ENCODE assay signal across 10 mouse cellular contexts in the genomic region with DNA sequence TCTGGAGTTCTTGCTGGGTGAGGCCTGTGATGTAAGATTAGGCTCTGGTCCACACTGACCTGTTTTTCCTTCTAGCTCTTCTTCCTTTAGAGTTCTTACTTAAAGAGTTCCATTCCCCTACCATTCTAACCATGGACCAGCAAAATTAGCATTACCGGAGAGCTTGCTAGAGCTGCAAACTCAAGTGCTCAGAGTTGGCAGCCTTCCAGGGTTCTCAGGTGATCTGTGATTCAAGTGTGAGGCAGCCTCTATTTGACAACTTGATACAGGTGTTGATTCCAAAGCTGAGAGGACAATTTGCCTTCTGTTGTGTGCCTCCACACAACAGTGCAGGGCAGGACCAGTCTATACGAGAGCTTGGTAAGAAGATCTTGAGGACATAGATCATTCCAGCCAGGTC. TPM values are rescaled to one million over a fixed set of nuclear protein-coding genes. Genes with fewer than 3 reads are reported as not detected.
DNase-seq lines count a peak whose midpoint lies in the region; ATAC-seq and TF ChIP-seq lines count a peak whose summit lies in the region.
"Had no signal": no experiment of that assay in that cellular context is flagged by ENCODE, and none has a peak within 500 bp of the region (broad histone marks: within the 10 kb centered on the region; RNA-seq: fewer than 3 reads in every experiment).

No protein-coding gene starts in this region.

- peaks cover 10% of the 10 kb centered on the region; the same call in 1 of the 2 replicates for H3K79me2 ChIP-seq in liver, adult 2 months (ENCODE audit: control insufficient read depth, insufficient read depth, low read length)

- H3K9ac ChIP-seq in liver, adult 2 months (ENCODE audit: low read depth, low read length): no peak overlapping the region
- no peak overlapping the region for H3K9ac ChIP-seq in liver, embryonic 11.5 days (ENCODE audit: low read depth, low read length)
- no peak overlapping the region for H3K9ac ChIP-seq in intestine, embryonic 16.5 days (ENCODE audit: low read depth, low read length)
- no peak overlapping the region for H3K9ac ChIP-seq in midbrain, embryonic 11.5 days (ENCODE audit: low read length)
- H3K9ac ChIP-seq: forebrain, embryonic 15.5 days; limb, embryonic 13.5 days had no signal

- no peak overlapping the region for H3K4me2 ChIP-seq in liver, embryonic 11.5 days
- H3K4me2 ChIP-seq in intestine, embryonic 16.5 days (ENCODE audit: low read depth, low read length): no peak overlapping the region
- no peak overlapping the region for H3K4me2 ChIP-seq in midbrain, embryonic 11.5 days
- H3K4me2 ChIP-seq: forebrain, embryonic 15.5 days; limb, embryonic 13.5 days had no signal

- peak; percentile 53 for DNase-seq in gastrocnemius, adult 18-20 months (ENCODE audit: low spot score)
- DNase-seq in gastrocnemius, postnatal 10 days: no peak
- DNase-seq in liver, adult 2 months (ENCODE audit: extremely low read depth, low read depth, low spot score): peak; percentile 50
- DNase-seq in liver, embryonic 11.5 days (ENCODE audit: low spot score): no peak
- DNase-seq in skeletal muscle tissue, adult 2 months (ENCODE audit: low read depth, low spot score): peak; percentile 49
- DNase-seq in midbrain, embryonic 11.5 days (ENCODE audit: low spot score, missing footprints): no peak
- DNase-seq in adrenal gland, postnatal 4 days (ENCODE audit: low spot score in 2 of 2): no peak

- no peak overlapping the region for H3K4me3 ChIP-seq in liver, adult 2 months (ENCODE audit: insufficient read depth, low read depth, low read length)
- no peak overlapping the region for H3K4me3 ChIP-seq in liver, embryonic 11.5 days (ENCODE audit: low read depth, low read length)
- H3K4me3 ChIP-seq in intestine, embryonic 16.5 days (ENCODE audit: low read length): no peak overlapping the region
- H3K4me3 ChIP-seq in midbrain, embryonic 11.5 days (ENCODE audit: low read depth, low read length): no peak overlapping the region
- H3K4me3 ChIP-seq: forebrain, embryonic 15.5 days; limb, embryonic 13.5 days had no signal

- H3K27ac ChIP-seq in liver, adult 2 months (replicated peaks; ENCODE audit: insufficient read depth, low read depth, low read length): no peak overlapping the region
- no peak overlapping the region for H3K27ac ChIP-seq in liver, embryonic 11.5 days (ENCODE audit: low read depth, low read length)
- no peak overlapping the region for H3K27ac ChIP-seq in intestine, embryonic 16.5 days (ENCODE audit: low read length)
- no peak overlapping the region for H3K27ac ChIP-seq in midbrain, embryonic 11.5 days (ENCODE audit: low read depth, low read length)
- H3K27ac ChIP-seq: forebrain, embryonic 15.5 days; limb, embryonic 13.5 days had no signal

- H3K36me3 ChIP-seq in liver, adult 2 months (ENCODE audit: control insufficient read depth, insufficient read depth, low read length): no peaks in the 10 kb centered on the region
- no peaks in the 10 kb centered on the region for H3K36me3 ChIP-seq in liver, embryonic 11.5 days (ENCODE audit: control insufficient read depth, insufficient read depth, low read length)
- H3K36me3 ChIP-seq in intestine, embryonic 16.5 days (ENCODE audit: control insufficient read depth, insufficient read depth, low read length): no peaks in the 10 kb centered on the region
- H3K36me3 ChIP-seq in midbrain, embryonic 11.5 days (ENCODE audit: control insufficient read depth, insufficient read depth, low read length): no peaks in the 10 kb centered on the region
- H3K36me3 ChIP-seq: forebrain, embryonic 15.5 days; limb, embryonic 13.5 days had no signal

- no peak for TF ChIP-seq CTCF in liver, adult 2 months (IDR thresholded peaks at IDR 0.05; ENCODE audit: low read depth, low read length)

- H3K4me1 ChIP-seq in liver, adult 2 months (ENCODE audit: control insufficient read depth, insufficient read depth, low read length): peaks cover 3% of the 10 kb centered on the region
- no peaks in the 10 kb centered on the region; the same call in 1 of the 2 replicates for H3K4me1 ChIP-seq in liver, embryonic 11.5 days (replicated peaks; ENCODE audit: control insufficient read depth, insufficient read depth, low read length)
- no peaks in the 10 kb centered on the region; the same call in 1 of the 2 replicates for H3K4me1 ChIP-seq in intestine, embryonic 16.5 days (ENCODE audit: control insufficient read depth, insufficient read depth, low read length)
- H3K4me1 ChIP-seq in midbrain, embryonic 11.5 days (ENCODE audit: control insufficient read depth, insufficient read depth, low read length): no peaks in the 10 kb centered on the region

- no peak for TF ChIP-seq POLR2A in liver, adult 2 months (IDR thresholded peaks at IDR 0.05; ENCODE audit: extremely low read depth, insufficient read depth, low read length)

- WGBS in liver, adult 2 months: 55% methylated on average over 2 of the region's 2 CpGs
- 82% methylated on average over 2 of the region's 2 CpGs for WGBS in liver, embryonic 11.5 days
- 65% methylated on average over 2 of the region's 2 CpGs for WGBS in intestine, embryonic 16.5 days
- WGBS in midbrain, embryonic 11.5 days: 87% methylated on average over 2 of the region's 2 CpGs

- H3K27me3 ChIP-seq in liver, adult 2 months (ENCODE audit: control insufficient read depth, insufficient read depth, low read length): no peaks in the 10 kb centered on the region
- H3K27me3 ChIP-seq in liver, embryonic 11.5 days (replicated peaks; ENCODE audit: control insufficient read depth, insufficient read depth, low read length): no peaks in the 10 kb centered on the region
- no peaks in the 10 kb centered on the region for H3K27me3 ChIP-seq in intestine, embryonic 16.5 days (replicated peaks; ENCODE audit: control insufficient read depth, insufficient read depth, low read length)
- H3K27me3 ChIP-seq in midbrain, embryonic 11.5 days (ENCODE audit: control insufficient read depth, insufficient read depth, low read length): no peaks in the 10 kb centered on the region
- H3K27me3 ChIP-seq: forebrain, embryonic 15.5 days; limb, embryonic 13.5 days had no signal

- ATAC-seq in liver, embryonic 11.5 days (replicated peaks; ENCODE audit: low FRiP score): no peak
- 0 out of 2 replicates have a peak, but pooled peaks have one; percentile 44 for ATAC-seq in intestine, embryonic 16.5 days
- no peak for ATAC-seq in midbrain, embryonic 11.5 days (ENCODE audit: low FRiP score)
- ATAC-seq: forebrain, embryonic 15.5 days had no signal

- H3K9me3 ChIP-seq in liver, embryonic 11.5 days (ENCODE audit: control insufficient read depth, low read length): no peaks in the 10 kb centered on the region
- H3K9me3 ChIP-seq in intestine, embryonic 16.5 days (ENCODE audit: control insufficient read depth, low read length): no peaks in the 10 kb centered on the region
- no peaks in the 10 kb centered on the region for H3K9me3 ChIP-seq in midbrain, embryonic 11.5 days (ENCODE audit: control insufficient read depth, low read length)
- H3K9me3 ChIP-seq: forebrain, embryonic 15.5 days; limb, embryonic 13.5 days had no signal

RNA-seq across cellular contexts. Expression of a gene that starts 31.7 kb away (rescaled TPM):
- total RNA-seq in gastrocnemius, adult 18-20 months (2021): 100 to 1,000 TPM; 125 to 132 TPM
- 10 to 100 TPM; 49.4 to 59.9 TPM for total RNA-seq in gastrocnemius, postnatal 10 days (2021)
- 19.5 and 27.8 TPM in 2 replicates for total RNA-seq in liver, adult 2 months (2014; rRNA removed)
- 10.8 and 11.8 TPM in 2 replicates for polyA plus RNA-seq in liver, adult 2 months (2012; rRNA removed)
- polyA plus RNA-seq in liver, embryonic 11.5 days (2014; fragmentation: Nextera tagmentation; extraction: Ambion mirVana): 9.4 and 10.9 TPM in 2 replicates
- polyA plus RNA-seq in intestine, embryonic 16.5 days (2015; fragmentation: Nextera tagmentation; extraction: Ambion mirVana): 6.9 and 8.1 TPM in 2 replicates
- 5.5 and 7.8 TPM in 2 replicates for polyA plus RNA-seq in midbrain, embryonic 11.5 days (2014; fragmentation: Nextera tagmentation; extraction: Ambion mirVana)
- total RNA-seq in adrenal gland, postnatal 4 days (2021): 10 to 100 TPM; 41.6 to 49.1 TPM

Comparison
In these comparisons a context has a peak if more than half of its experiments do, and no peak if none do; other contexts are left out.
1. DNase-seq: peak in gastrocnemius, adult 18-20 months (single experiment), liver, adult 2 months (single experiment) and skeletal muscle tissue, adult 2 months (single experiment); none in gastrocnemius, postnatal 10 days (single experiment), liver, embryonic 11.5 days (single experiment), midbrain, embryonic 11.5 days (single experiment) and adrenal gland, postnatal 4 days (0 of 2).